Mouse (Mus musculus) layer of hippocampus, postnatal 14 days (tissue): ENCODE measurements around the gene Npr2. TPM values are rescaled to one million over a fixed set of nuclear protein-coding genes. Genes with fewer than 3 reads are reported as not detected.

Experiments used
- DNase-seq, 2 experiments: peaks; one replicate each; pipeline ENCODE4 v3.0.0; 2021 to 2022; ENCODE audit warnings: low spot score in 2 of 2, mixed read lengths in 1 of 2
- microRNA-seq, 2 experiments: library from miRNA; unstranded; fragments of <30 nt; microRNA quantifications; one replicate each; pipeline ENCODE4 v1.2.0; 2021
- total RNA-seq, 2 experiments: library from RNA; stranded (reverse); gene quantifications; 2 replicates each; pipeline ENCODE4 v1.2.3; 2021

Npr2 gene
- total RNA-seq, 2 experiments from 2014 or later: 46.9 to 50.0 TPM

DNA sequence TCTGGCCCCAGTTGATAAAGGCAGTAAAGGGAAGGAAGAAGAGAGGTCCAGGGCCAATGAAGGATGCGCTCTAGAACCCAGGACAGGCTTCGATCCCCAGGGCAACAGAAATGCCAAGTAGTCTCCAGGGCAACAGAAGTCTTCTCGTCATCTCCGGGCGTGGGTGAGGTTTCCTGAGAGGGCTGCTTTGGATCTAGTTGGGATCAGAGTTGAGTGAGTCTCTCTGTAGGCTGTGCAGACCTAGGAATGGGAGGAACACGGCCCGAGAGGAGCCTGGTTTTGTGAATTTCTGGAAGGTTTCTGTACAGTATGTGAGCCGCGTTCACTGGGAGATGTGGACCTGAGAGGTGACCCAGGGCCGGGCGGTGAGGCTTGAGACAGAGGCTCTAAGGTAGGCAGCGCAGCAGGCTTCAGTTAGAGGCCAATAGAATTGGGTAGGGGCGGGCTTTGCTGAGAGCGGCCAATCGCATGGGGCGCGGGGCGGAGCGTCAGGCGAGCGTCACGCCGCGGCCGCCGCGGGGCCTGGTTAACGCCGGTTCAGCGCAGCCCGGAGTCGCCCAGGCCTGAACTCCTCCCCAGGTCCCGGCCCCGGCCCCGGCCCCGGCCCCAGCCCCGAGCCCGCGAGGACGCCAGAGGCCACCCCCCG, 37.2 kb downstream of the Npr2 start, which contains the start of the genes Tmem8b and Fam221b:
Gene Tmem8b (plus strand): TSS at position 190 of the 646 bp plus-strand sequence.
Gene Fam221b (minus strand): TSS at position 364 of the 646 bp plus-strand sequence.
- DNase-seq: peak; percentile 83 to 91

GRCm38 (mm10) chr4:43669428-43669794, 37.7 kb downstream of the Npr2 start:
- DNase-seq: peak in 1 of 2 experiments; percentile 50

DNA sequence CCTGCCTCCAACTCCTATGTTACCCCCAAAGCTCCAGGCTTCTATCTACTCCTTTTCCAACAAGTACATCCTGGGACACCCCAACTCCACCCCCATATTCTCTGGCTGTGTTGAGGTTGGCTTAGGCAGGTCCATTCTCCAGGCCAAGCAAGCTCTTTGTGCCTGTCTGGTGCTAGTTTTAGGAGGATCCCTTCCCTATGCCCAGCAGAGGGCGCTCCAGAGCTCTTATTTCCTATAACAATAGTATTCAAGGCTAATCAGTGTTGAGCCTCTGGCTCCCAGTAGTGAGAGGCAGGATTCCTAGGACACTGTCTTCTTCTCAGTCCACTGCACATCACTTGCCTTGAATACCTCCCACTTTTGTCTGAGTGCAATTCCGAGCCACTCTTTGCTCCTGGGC, 40.3 kb downstream of the Npr2 start:
- DNase-seq: peak; percentile 83 to 93

DNA sequence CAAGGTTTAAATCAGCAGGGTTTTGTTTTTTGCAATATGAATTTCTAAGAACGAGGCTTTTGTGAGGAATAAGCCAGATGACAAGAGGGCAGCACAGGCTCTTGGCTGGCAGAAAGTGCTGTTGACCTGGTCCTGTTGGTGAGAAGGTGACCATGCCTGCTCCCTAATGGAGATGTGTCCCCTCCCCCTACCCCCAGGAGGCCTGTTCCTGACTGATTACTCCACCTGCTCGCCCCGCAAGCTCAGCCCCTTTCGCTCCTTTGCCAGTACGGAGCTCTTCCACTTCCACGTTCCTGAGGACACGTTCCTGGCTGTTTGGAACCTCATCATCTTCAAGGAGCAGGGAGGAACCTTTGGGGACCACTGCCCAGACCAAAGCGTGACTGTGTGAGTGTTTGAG, 42.0 kb downstream of the Npr2 start:
- DNase-seq: no peak

DNA sequence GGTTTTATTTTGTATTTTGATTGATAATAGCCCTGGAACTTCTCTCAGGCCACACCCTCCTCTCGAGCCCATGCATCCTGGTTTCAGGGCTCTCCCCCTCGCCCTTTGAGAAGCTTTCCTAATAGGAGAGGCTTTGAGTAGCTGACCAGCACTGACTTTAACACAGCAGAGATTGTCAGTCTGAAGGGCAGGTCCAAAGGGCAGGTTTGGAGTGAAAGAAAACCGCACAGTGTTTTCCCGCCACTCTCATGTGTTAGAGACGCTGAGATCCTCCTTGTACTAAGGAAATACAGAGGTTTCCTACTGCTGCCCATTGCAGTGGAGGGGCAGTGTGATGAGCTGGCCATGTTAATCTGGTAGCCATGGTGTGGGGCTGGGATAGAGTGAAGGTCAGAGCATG, 43.2 kb downstream of the Npr2 start:
- DNase-seq: no peak

DNA sequence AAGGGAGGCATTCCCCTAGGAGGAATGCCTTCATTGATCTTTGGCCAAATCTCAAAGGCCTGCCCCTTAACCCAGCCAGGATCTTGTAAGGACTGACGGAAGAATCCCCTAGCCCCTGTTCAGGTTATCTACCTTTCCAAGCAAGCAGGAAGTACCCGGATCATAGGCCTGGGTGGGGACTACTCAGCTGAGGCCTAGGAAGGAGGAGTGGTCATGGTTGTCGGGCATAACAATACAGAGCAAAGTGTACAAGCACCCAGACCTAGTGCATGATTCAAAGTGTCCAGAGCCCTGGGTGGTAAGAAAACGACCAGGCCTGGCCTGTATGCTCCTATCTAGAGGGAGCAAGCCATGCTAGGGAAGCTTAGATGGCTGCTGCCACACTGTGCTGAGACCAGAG, 43.9 kb downstream of the Npr2 start:
- no peak for DNase-seq

- DNase-seq: peak in 1 of 2 experiments; percentile 53
Measured at GRCm38 (mm10) chr4:43678541-43678940, 46.8 kb downstream of the Npr2 start.

DNA sequence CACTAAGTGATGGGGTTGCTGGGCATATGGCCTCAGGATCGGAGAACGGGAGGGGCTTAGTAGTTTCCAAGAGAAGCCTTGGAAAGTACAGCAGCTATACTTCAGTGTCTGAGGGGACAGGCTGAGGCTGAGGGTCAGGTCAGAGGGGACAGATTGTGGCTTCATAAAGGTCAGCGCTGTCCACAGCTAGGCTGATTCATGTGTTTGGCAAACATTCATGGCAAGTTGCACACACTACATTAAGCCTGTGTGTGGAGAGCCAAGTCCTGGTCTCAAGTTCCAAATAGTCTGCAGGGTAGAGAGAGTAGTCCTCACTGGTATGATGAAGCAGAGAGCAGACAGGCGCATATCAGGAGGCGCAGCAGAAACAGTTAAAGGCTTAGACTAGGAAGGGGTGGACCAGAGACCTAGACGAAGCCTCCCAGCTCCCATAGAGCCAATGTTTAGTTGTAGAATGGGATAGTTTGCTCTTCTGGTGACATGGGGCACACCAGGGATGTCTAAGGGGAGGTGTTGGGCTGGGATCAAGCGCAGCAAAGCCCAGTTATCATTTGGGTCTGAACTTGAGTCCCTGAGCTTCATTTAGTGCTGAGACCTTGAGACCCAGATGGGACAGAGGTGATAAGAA, 47.8 kb downstream of the Npr2 start:
- DNase-seq: no peak

- no peak for DNase-seq
Measured at GRCm38 (mm10) chr4:43690021-43690420, 58.3 kb downstream of the Npr2 start.

DNA sequence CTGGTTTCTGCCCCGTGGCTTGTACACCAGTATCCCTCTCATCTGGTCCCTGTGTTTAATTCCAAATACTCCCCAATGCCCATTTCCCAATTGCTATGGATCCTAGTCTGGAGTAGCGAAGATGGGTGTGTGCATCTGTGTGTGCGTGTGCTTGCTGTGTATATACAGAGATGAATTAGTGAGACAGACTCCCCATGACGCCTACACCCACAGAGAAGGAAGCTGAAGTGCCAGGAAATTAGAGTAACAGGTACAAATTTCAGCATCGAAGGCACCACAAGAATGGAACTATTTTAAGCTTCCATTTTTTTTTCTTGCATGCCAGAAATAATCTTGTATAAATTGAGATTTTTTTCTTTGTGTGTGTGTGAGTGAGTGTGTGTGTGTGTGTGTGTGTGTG, 59.3 kb downstream of the Npr2 start:
- no peak for DNase-seq

DNA sequence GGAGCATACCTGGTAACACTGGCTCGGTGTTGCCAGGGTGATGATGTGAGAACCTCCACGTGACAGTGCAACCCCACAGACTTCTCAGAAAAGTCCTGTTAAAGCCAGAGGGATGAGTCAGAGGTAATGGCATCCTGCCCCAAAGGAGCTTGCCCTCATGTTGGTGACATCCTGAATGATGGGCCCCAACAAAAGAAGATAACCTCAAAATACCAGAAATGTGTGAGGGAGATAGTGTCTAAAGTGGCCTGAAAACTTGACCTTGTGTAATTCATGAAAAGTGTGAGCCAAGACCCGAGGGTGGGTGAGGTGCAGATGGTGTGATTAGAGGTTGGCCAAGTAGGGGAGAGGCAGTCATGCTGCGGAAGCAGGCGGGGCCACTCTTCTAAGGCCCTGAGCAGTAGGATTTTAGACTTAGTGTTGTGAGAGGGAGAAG, 62.1 kb downstream of the Npr2 start:
- no peak for DNase-seq

- DNase-seq: no peak
Measured at GRCm38 (mm10) chr4:43694439-43695248, 62.9 kb downstream of the Npr2 start.

DNA sequence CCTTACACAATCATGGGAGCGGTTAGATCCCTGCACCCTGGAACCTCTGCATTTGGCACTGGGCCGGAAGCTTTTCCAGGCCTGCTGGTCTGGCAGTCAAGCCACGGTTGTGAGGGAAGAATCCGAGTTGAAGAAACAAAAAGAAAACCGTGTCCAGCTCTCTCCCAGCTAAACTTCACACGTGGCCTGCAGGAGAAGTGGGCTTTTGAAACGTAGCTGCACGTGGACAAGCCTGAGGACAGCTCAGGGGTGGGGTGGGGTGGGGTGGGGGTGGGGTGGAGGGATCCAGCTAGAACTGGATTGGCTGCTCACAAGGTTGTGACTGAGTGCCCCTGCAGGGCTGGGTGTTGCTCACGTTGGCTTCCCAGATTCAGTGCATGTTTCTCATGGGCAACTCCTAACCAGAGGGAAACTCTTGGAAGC, 63.5 kb downstream of the Npr2 start:
- no peak for DNase-seq

GRCm38 (mm10) chr4:43696561-43696960, 64.8 kb downstream of the Npr2 start:
- no peak for DNase-seq

DNA sequence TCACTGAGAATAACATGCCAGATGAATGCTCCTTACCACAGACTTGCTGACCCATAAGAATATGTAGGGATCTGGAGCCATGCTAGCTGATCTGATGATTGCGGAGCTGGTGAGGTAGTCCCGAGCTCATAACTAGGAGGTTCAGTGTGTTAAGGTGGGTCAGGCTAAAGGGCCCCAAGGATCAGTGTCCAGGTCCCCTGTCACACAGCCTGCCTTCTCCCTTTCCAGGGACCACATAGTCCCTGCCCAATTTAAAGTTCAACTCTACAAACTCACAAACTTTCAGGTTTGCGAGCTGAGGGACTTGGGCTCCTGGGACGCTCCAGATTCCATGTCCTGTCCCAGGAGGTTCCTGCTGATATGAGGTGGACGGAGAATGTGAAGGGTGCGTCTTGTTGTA, 69.0 kb downstream of the Npr2 start, which contains the start of gene Olfr70:
Gene Olfr70 (minus strand): TSS at position 101 of the 400 bp plus-strand sequence.
- DNase-seq: no peak

Small RNA genes lying within 50 kb of the gene (microRNA-seq; reads per million reads assigned to microRNA genes)
- 0 to 0.23 reads per million in 2 experiments for gene Gm25262

Other genes starting within 250 kb of the Npr2 start
- 100 to 1,000 TPM; 127 to 145 TPM for gene Rusc2, start 250.0 kb upstream of the Npr2 start, total RNA-seq
- gene Fam166b, start 202.8 kb upstream of the Npr2 start, total RNA-seq: 1 to 10 TPM in 1 of 2 experiments, under 1 TPM in 1; 0.76 to 2.4 TPM
- 10 to 100 TPM; 63.0 to 64.4 TPM for gene Tesk1, start 190.0 kb upstream of the Npr2 start, total RNA-seq
- not detected for gene Cd72, start 177.3 kb upstream of the Npr2 start, total RNA-seq
- not detected for gene Sit1, start 148.2 kb upstream of the Npr2 start, total RNA-seq
- gene Ccdc107, start 139.0 kb upstream of the Npr2 start, total RNA-seq: 10 to 100 TPM; 26.0 to 28.3 TPM
- 1 to 10 TPM in 1 of 2 experiments, under 1 TPM in 1; 0.74 to 1.2 TPM for gene Arhgef39, start 132.2 kb upstream of the Npr2 start, total RNA-seq
- not detected for gene Car9, start 125.0 kb upstream of the Npr2 start, total RNA-seq
- gene Tpm2, start 108.2 kb upstream of the Npr2 start, total RNA-seq: 1 to 10 TPM; 6.2 to 8.1 TPM
- gene Creb3, start 69.6 kb upstream of the Npr2 start, total RNA-seq: 10 to 100 TPM; 74.0 TPM
- 10 to 100 TPM; 46.0 to 52.1 TPM for gene Tln1, start 69.2 kb upstream of the Npr2 start, total RNA-seq
- gene Rgp1, start 53.2 kb upstream of the Npr2 start, total RNA-seq: 10 to 100 TPM; 44.5 to 55.8 TPM
- gene Gba2, start 53.1 kb upstream of the Npr2 start, total RNA-seq: 10 to 100 TPM; 56.1 to 60.6 TPM
- not detected for gene Msmp, start 47.4 kb upstream of the Npr2 start, total RNA-seq
- 1 to 10 TPM in 1 of 2 experiments, under 1 TPM in 1; 0.98 to 2.3 TPM for gene Spag8, start 21.7 kb downstream of the Npr2 start, total RNA-seq
- 10 to 100 TPM; 33.1 to 37.8 TPM for gene Hint2, start 24.5 kb downstream of the Npr2 start, total RNA-seq
- 10 to 100 TPM; 55.8 to 57.6 TPM for gene Tmem8b, start 37.0 kb downstream of the Npr2 start, total RNA-seq
- 1 to 10 TPM; 1.2 TPM for gene Fam221b, start 37.2 kb downstream of the Npr2 start, total RNA-seq
- not detected for gene Olfr70, start 68.9 kb downstream of the Npr2 start, total RNA-seq
- gene Olfr71, start 78.3 kb downstream of the Npr2 start, total RNA-seq: not detected
- 1 to 10 TPM in 1 of 2 experiments, under 1 TPM in 1; 0.52 to 1.5 TPM for gene Hrct1, start 95.3 kb downstream of the Npr2 start, total RNA-seq
- gene Spaar, start 98.1 kb downstream of the Npr2 start, total RNA-seq: under 1 TPM; 0.38 to 0.53 TPM
- not detected for gene Olfr159, start 139.1 kb downstream of the Npr2 start, total RNA-seq
- not detected for gene Olfr156, start 192.0 kb downstream of the Npr2 start, total RNA-seq
- not detected for gene Olfr157, start 208.3 kb downstream of the Npr2 start, total RNA-seq
- gene Olfr155, start 219.6 kb downstream of the Npr2 start, total RNA-seq: not detected
- 1 to 10 TPM; 5.9 to 6.5 TPM for gene Reck, start 243.6 kb downstream of the Npr2 start, total RNA-seq